Mouse (Mus musculus): ENCODE results near the gene Akap7.
A peak's percentile ranks its signal among the peaks of the same experiment; 100 is the strongest.

The Akap7 gene

DNA sequence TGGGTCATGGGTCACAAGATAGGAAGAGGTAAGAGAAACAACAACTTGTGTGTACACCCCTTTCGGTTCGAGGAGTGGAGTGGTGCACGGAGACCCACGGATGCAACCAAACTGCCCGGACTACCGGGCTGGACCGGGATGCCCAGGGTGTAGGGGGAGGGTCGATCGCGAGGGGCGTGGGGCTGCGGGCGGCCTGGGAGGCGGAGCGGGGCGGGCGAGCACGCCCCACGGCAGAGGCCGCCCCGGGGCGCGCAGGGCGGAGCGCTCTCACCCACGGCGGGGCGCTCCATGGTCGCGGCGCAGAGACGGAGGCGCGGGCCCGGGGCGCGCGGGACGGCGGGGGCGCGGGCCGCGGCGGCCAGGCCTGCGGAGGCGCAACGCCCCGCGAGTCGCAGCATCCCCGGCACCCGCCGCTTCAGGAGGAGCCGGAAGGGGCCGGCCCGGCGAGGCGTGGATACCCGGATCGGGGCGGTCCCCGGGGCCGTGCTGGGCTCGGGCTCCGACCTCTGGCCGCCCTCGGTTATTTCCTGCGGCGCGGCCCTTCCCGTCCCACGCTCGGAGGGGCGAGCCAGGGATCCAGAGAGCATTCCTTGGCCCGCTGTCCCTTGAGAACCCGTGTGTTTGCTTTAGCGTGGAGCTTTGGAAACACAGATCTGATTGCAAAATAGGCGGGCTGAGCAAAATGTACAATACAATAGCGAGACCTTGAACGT lies 10.9 kb downstream of the Akap7 start:
- DNase-seq, result peak; percentile 100

DNA sequence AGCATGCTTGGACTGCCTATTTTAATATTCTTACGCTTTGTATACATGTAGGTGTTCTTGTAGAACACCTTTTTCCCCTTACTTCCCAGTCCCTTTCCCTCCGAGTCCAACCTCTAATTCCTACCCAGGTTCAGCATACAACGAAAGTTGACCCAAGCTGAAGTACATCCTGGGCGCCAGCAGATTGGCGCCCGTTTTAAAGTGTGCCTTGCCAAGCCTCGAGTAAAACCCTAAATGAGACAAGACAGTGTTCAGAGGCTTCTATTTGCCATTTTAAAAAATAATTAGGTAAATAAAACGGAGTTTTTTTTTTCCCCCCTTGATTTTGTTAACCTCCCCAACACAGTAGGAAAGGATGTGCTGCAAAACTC lies 11.4 kb downstream of the Akap7 start:
- no peak for DNase-seq

GRCm38 (mm10) chr10:25295836-25296235 lies 11.8 kb downstream of the Akap7 start:
- peak; percentile 82 for DNase-seq

- peak; percentile 82 for DNase-seq
These were observed 12.7 kb downstream of the Akap7 start for GRCm38 (mm10) chr10:25294999-25295398.

- peak; percentile 53 for DNase-seq
These were observed 13.9 kb downstream of the Akap7 start for GRCm38 (mm10) chr10:25293796-25294195.

DNA sequence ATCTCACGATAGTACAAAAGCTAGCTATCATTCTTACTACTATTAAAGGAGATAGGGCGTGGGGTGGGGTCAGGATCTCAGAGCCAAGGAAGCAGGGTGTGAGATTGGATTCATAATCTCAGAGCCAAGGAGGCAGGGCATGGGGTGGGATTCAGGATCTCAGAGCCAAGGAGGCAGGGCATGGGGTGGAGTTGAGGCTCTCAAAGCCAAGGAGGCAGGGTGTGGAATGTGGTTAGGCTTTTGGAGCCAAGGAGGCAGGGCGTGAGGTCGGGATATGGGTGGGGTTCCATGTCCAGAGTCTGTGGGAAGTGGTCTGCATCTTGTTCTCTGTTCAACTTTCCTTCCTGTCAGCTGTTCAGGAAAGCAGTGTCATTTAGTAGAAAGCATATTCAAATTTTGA lies 16.6 kb downstream of the Akap7 start:
- DNase-seq, result peak; percentile 99

DNA sequence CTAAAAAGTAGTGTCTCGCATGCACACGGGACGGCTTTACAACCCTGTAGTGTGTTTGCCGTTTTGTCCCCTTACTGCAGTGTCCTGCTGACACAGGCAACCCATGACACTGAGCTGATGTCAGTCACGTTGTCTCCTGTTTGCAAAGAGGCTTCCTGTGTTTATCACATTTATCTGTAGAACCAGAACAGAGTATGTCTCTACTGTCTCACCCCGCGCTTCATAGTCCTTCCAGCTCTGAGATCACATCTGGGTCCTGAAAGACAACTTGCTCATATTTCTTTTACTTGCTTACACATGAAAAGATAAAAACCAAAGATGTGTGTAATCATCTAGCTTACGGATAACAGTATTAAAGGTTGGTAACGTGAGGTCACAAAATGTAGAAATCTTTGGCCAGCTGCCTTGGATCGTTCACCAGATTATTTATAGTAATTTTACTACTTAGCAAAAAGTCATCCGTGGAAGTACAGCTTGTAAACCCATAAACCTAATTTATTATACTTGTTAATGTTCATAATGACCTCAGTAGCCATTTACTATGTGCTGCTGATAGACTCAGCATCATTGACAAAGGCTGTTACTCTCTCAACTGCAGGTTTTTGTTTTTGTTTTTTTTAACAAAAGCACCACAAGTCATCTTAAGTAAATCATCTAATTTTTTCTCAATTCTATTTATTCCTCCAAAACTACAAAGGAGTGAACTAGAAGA lies 22.4 kb downstream of the Akap7 start:
- no peak for DNase-seq

DNA sequence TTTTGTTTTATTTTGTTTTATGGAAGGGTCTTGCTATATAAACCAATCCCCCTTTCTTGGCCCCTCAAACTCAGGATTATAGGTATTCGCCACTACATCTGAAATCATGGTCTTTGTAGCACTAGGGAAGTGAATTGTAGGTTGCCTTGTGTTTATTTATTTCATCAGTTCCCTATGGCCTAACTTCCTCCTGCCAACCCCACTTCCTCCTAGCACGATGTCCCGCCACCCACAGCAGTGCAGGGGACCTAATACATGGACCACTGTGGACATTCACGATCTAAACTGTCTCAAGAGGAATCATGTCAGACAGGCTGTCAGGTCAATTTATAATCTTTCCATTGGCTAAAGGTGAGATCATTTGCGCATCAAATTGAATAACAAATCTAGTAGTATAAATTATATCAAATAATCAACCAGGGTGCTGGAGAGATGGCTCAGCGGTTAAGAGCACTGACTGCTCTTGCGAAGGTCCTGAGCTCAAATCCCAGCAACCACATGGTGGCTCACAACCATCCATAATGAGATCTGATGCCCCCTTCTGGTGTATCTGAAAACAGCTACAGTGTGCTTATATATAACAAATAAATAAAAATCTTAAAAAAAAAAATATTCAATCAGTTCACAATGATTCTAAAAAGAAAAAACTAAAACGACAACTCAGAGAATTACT lies 23.1 kb downstream of the Akap7 start:
- DNase-seq, result peak; percentile 89

- peak; percentile 94 for DNase-seq
These were observed 24.3 kb downstream of the Akap7 start for GRCm38 (mm10) chr10:25283397-25283796.

GRCm38 (mm10) chr10:25280141-25280540 lies 27.5 kb downstream of the Akap7 start:
- DNase-seq, result no peak

DNA sequence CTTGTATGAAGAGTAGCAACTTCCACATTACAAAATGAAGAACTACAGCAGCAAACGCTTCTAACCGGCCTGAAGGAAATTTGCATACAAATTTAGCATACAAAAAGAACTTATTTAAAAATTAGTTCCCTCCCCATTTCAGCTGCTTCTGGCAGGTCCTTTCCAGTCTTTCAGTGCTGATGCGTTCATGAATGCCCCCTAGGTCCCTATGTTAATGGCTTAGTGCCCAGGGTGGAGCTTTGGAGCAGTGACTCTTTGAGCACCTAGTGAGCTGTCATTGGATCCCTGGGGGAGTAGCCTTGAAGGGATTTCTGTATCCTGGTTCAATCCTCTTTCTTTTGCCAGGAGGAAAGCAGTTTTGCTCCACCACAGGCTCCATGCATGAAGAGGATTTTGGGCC lies 28.3 kb downstream of the Akap7 start:
- DNase-seq, result no peak

DNA sequence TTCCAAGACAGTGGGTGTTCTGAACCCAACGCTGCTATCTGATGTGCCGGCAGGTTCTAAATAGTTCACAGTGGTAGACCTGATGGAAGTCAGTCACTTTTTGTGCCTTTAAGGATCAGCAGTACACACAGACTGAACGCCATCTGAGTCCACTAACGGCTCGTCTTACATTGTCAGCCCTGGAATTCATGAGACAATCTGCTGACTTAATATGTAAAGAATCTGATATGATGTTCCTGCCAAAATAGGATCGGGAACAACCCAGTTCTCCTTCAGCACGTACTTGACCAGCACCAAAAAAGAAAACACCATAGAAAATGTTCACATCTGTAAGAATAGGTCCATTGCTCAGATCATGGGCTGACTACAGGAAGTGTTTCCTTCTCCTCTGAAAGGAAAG lies 32.2 kb downstream of the Akap7 start:
- DNase-seq, result no peak

GRCm38 (mm10) chr10:25274621-25275330 lies 32.9 kb downstream of the Akap7 start:
- DNase-seq, result peak; percentile 80

- DNase-seq, result peak; percentile 18
These were observed 33.9 kb downstream of the Akap7 start for GRCm38 (mm10) chr10:25273731-25274130.

GRCm38 (mm10) chr10:25271756-25272155 lies 35.9 kb downstream of the Akap7 start:
- DNase-seq, result peak; percentile 65

GRCm38 (mm10) chr10:25271207-25271606 lies 36.5 kb downstream of the Akap7 start:
- DNase-seq, result peak; percentile 65

- DNase-seq, result peak; percentile 85
These were observed 39.0 kb downstream of the Akap7 start for GRCm38 (mm10) chr10:25268476-25269351.

- DNase-seq, result no peak
These were observed 46.5 kb downstream of the Akap7 start for GRCm38 (mm10) chr10:25261176-25261575.

GRCm38 (mm10) chr10:25260724-25261123 lies 46.9 kb downstream of the Akap7 start:
- DNase-seq, result no peak

- DNase-seq, result no peak
These were observed 49.5 kb downstream of the Akap7 start for GRCm38 (mm10) chr10:25258171-25258570.

DNA sequence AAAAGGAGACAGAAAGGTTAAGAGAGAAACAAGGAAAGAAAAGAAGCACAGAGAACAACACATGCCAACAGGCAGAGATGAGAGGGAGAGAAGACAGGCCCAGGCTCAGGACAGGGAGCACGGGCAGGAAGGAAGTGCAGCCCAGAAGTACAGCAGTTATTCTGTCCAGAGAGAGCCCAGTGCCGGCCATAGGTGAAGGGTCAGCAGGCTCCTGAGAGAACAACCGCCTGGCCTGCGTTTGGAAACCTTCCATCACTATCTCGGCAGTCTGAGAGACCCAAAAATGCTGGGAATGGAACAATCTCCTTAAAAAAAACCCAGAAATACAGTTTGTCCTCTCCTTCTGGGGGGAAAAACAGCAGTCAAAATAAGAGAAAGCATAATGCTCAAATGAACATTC lies 50.2 kb downstream of the Akap7 start:
- peak; percentile 93 for DNase-seq

DNA sequence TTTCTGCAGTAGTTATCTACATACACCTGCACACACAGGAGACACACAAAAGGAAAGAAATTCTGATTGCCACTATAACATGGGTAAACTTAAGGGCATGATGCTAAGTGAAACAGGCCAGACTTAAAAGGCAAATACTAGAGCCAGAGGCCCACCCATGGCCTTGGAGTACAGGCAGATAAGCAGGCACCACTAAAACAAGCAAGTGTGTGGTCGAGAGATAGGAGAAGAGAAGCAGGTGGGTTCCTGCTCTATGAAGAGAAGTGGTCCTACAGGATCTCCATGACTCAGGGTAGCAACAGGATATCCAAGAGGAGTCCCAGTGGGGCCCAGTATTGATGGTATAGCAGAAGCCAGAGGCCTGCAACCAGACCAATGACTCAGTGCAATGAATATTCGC lies 54.2 kb downstream of the Akap7 start:
- DNase-seq, result no peak
